In genomic region chr3:122210434-122210833, GRCm38 (mm10) we compare ENCODE assay signal across 26 mouse cellular contexts. TPM values are rescaled to one million over a fixed set of nuclear protein-coding genes. Genes with fewer than 3 reads are reported as not detected.
DNase-seq lines count a peak whose midpoint lies in the region; ATAC-seq lines count a peak whose summit lies in the region.
"Had no signal": no experiment of that assay in that cellular context is flagged by ENCODE, and none has a peak within 500 bp of the region (broad histone marks: within the 10 kb centered on the region; RNA-seq: fewer than 3 reads in every experiment).

No protein-coding gene starts in this region.

- no peak for ATAC-seq in kidney, embryonic 16.5 days (ENCODE audit: low FRiP score, low TSS enrichment)
- ATAC-seq in lung, embryonic 16.5 days (ENCODE audit: low read depth): peak; percentile 67; the same call in 1 of the 2 replicates
- no peak for ATAC-seq in stomach, embryonic 16.5 days (ENCODE audit: insufficient read depth, low FRiP score)
- ATAC-seq: forebrain, postnatal 0 days; hindbrain, embryonic 16.5 days; lung, postnatal 0 days; midbrain, embryonic 15.5 days had no signal

- H3K27ac ChIP-seq in kidney, embryonic 16.5 days (ENCODE audit: low read length): peak overlapping the region; percentile 86; the same call in 1 of the 2 replicates
- H3K27ac ChIP-seq in lung, embryonic 16.5 days (ENCODE audit: low read length): no peak overlapping the region
- peak overlapping the region; percentile 51; the same call in 1 of the 2 replicates for H3K27ac ChIP-seq in stomach, embryonic 16.5 days (ENCODE audit: low read length)
- H3K27ac ChIP-seq in heart, embryonic 10.5 days: no peak overlapping the region
- H3K27ac ChIP-seq: liver, embryonic 13.5 days; midbrain, embryonic 10.5 days; midbrain, embryonic 15.5 days; neural tube, embryonic 15.5 days had no signal

- peaks cover 25% of the 10 kb centered on the region for H3K4me1 ChIP-seq in kidney, embryonic 16.5 days (ENCODE audit: insufficient read depth, low read length)
- H3K4me1 ChIP-seq in lung, embryonic 16.5 days (replicated peaks; ENCODE audit: control insufficient read depth, insufficient read depth, low read length): 0 out of 2 replicates have a peak, but pooled peaks cover 4% of the 10 kb centered on the region
- H3K4me1 ChIP-seq in stomach, embryonic 16.5 days (ENCODE audit: control insufficient read depth, insufficient read depth, low read length): peaks cover 16% of the 10 kb centered on the region
- peaks cover 6% of the 10 kb centered on the region; the same call in 1 of the 2 replicates for H3K4me1 ChIP-seq in heart, embryonic 10.5 days
- H3K4me1 ChIP-seq: midbrain, embryonic 15.5 days; neural tube, embryonic 15.5 days had no signal

- H3K9ac ChIP-seq in kidney, embryonic 16.5 days (replicated peaks; ENCODE audit: low read length): no peak overlapping the region
- H3K9ac ChIP-seq in lung, embryonic 16.5 days (ENCODE audit: low read length): no peak overlapping the region
- H3K9ac ChIP-seq in stomach, embryonic 16.5 days (ENCODE audit: low read length): no peak overlapping the region
- H3K9ac ChIP-seq: forebrain, postnatal 0 days; liver, embryonic 13.5 days; midbrain, embryonic 15.5 days; neural tube, embryonic 15.5 days had no signal

- no peaks in the 10 kb centered on the region for H3K9me3 ChIP-seq in kidney, embryonic 16.5 days (ENCODE audit: low read length)
- H3K9me3 ChIP-seq in lung, embryonic 16.5 days (ENCODE audit: control insufficient read depth, low read length): no peaks in the 10 kb centered on the region
- H3K9me3 ChIP-seq in stomach, embryonic 16.5 days (replicated peaks; ENCODE audit: control insufficient read depth, low read length): no peaks in the 10 kb centered on the region
- H3K9me3 ChIP-seq in heart, embryonic 10.5 days: no peaks in the 10 kb centered on the region
- H3K9me3 ChIP-seq: G1E; liver, embryonic 13.5 days; midbrain, embryonic 10.5 days; midbrain, embryonic 15.5 days; neural tube, embryonic 15.5 days had no signal

- WGBS in kidney, embryonic 16.5 days: 42% methylated on average over 5 of the region's 5 CpGs
- WGBS in lung, embryonic 16.5 days: 38% methylated on average over 5 of the region's 5 CpGs
- 42% methylated on average over 5 of the region's 5 CpGs for WGBS in stomach, embryonic 16.5 days
- 75% methylated on average over 5 of the region's 5 CpGs for WGBS in heart, embryonic 10.5 days

- no peak overlapping the region for H3K4me3 ChIP-seq in kidney, embryonic 16.5 days (ENCODE audit: low read length)
- no peak overlapping the region for H3K4me3 ChIP-seq in lung, embryonic 16.5 days (ENCODE audit: low read length)
- H3K4me3 ChIP-seq in stomach, embryonic 16.5 days (replicated peaks; ENCODE audit: low read length): no peak overlapping the region
- H3K4me3 ChIP-seq in heart, embryonic 10.5 days: no peak overlapping the region
- H3K4me3 ChIP-seq: erythroblast, embryonic 14.5 days; liver, embryonic 13.5 days; midbrain, embryonic 10.5 days; midbrain, embryonic 15.5 days; neural tube, embryonic 15.5 days had no signal

- H3K27me3 ChIP-seq in kidney, embryonic 16.5 days (ENCODE audit: insufficient read depth, low read length): no peaks in the 10 kb centered on the region
- no peaks in the 10 kb centered on the region for H3K27me3 ChIP-seq in lung, embryonic 16.5 days (ENCODE audit: control insufficient read depth, insufficient read depth, low read depth, low read length)
- H3K27me3 ChIP-seq in stomach, embryonic 16.5 days (ENCODE audit: control insufficient read depth, insufficient read depth, low read length): no peaks in the 10 kb centered on the region
- H3K27me3 ChIP-seq in heart, embryonic 10.5 days (ENCODE audit: insufficient read depth, poor library complexity, severe bottlenecking): no peaks in the 10 kb centered on the region
- H3K27me3 ChIP-seq: liver, embryonic 13.5 days; midbrain, embryonic 15.5 days; neural tube, embryonic 15.5 days had no signal

- DNase-seq in adrenal gland, adult 2 months: peak; percentile 18
- DNase-seq in adrenal gland, postnatal 10 days: no peak
- no peak for DNase-seq in kidney, postnatal 4 days
- no peak for DNase-seq in lung, postnatal 10 days
- no peak for DNase-seq in heart, embryonic 10.5 days (ENCODE audit: low spot score)
- DNase-seq: adrenal gland, postnatal 14 days; cerebellum, adult 11-12 months; cerebellum, postnatal 10 days; forebrain, postnatal 0 days; heart, postnatal 14 days; layer of hippocampus, postnatal 36 days; left cerebral cortex, postnatal 4 days; liver, embryonic 13.5 days; retina, postnatal 1 day; right cerebral cortex, postnatal 14 days; spleen, adult 18-20 months had no signal

- no peaks in the 10 kb centered on the region for H3K36me3 ChIP-seq in kidney, embryonic 16.5 days (ENCODE audit: insufficient read depth, low read length)
- H3K36me3 ChIP-seq in lung, embryonic 16.5 days (ENCODE audit: control insufficient read depth, insufficient read depth, low read length): no peaks in the 10 kb centered on the region
- no peaks in the 10 kb centered on the region for H3K36me3 ChIP-seq in stomach, embryonic 16.5 days (ENCODE audit: control insufficient read depth, insufficient read depth, low read length)
- no peaks in the 10 kb centered on the region for H3K36me3 ChIP-seq in heart, embryonic 10.5 days
- H3K36me3 ChIP-seq: G1E; liver, embryonic 13.5 days; midbrain, embryonic 10.5 days; midbrain, embryonic 15.5 days; neural tube, embryonic 15.5 days had no signal

- H3K4me2 ChIP-seq in kidney, embryonic 16.5 days (replicated peaks; ENCODE audit: low read depth, low read length): no peak overlapping the region
- H3K4me2 ChIP-seq in lung, embryonic 16.5 days (ENCODE audit: low read depth, low read length): no peak overlapping the region
- H3K4me2 ChIP-seq in stomach, embryonic 16.5 days (ENCODE audit: low read depth, low read length): no peak overlapping the region
- H3K4me2 ChIP-seq: liver, embryonic 13.5 days; midbrain, embryonic 15.5 days; neural tube, embryonic 15.5 days had no signal

RNA-seq across cellular contexts. Expression of gene Gclm, which starts 34.9 kb away (rescaled TPM):
- total RNA-seq in adrenal gland, adult 2 months (2021): 10 to 100 TPM; 82.8 to 97.9 TPM
- 161 and 269 TPM in 2 replicates for polyA plus RNA-seq in adrenal gland, adult 2 months (2012; rRNA removed)
- total RNA-seq in adrenal gland, postnatal 10 days (2021): 100 to 1,000 TPM in 1 of 2 experiments, 10 to 100 TPM in 1; 89.2 to 102 TPM
- polyA plus RNA-seq in kidney, embryonic 16.5 days (2015; fragmentation: Nextera tagmentation; extraction: Ambion mirVana): 98.6 and 116 TPM in 2 replicates
- polyA plus RNA-seq in lung, embryonic 16.5 days (2015; fragmentation: Nextera tagmentation; extraction: Ambion mirVana): 72.9 and 78.0 TPM in 2 replicates
- 60.8 and 69.5 TPM in 2 replicates for polyA plus RNA-seq in stomach, embryonic 16.5 days (2015; fragmentation: Nextera tagmentation; extraction: Ambion mirVana)
- polyA plus RNA-seq in heart, embryonic 10.5 days (2016; fragmentation: Nextera tagmentation; extraction: Ambion mirVana): 76.0 and 81.2 TPM in 2 replicates

Comparison
In these comparisons a context has a peak if more than half of its experiments do, and no peak if none do; other contexts are left out.
1. H3K27ac ChIP-seq: peak in kidney, embryonic 16.5 days (single experiment) and stomach, embryonic 16.5 days (single experiment); none in lung, embryonic 16.5 days (single experiment) and heart, embryonic 10.5 days (single experiment).